ENCODE assay signal across 11 mouse cellular contexts in genomic region chr12:55450421-55450820, GRCm38 (mm10). TPM values are rescaled to one million over a fixed set of nuclear protein-coding genes. Genes with fewer than 3 reads are reported as not detected.
DNase-seq lines count a peak whose midpoint lies in the region; ATAC-seq lines count a peak whose summit lies in the region.
"Had no signal": no experiment of that assay in that cellular context is flagged by ENCODE, and none has a peak within 500 bp of the region (broad histone marks: within the 10 kb centered on the region; RNA-seq: fewer than 3 reads in every experiment).

No protein-coding gene starts in this region.

- no peak overlapping the region for H3K4me3 ChIP-seq in liver, embryonic 12.5 days
- H3K4me3 ChIP-seq in liver, embryonic 11.5 days (ENCODE audit: low read depth, low read length): no peak overlapping the region
- H3K4me3 ChIP-seq in embryonic facial prominence, embryonic 11.5 days (ENCODE audit: low read depth, low read length): no peak overlapping the region
- H3K4me3 ChIP-seq in limb, embryonic 10.5 days: no peak overlapping the region
- peak overlapping the region; percentile 67 for H3K4me3 ChIP-seq in megakaryocyte, embryonic 14.5 days (replicated peaks)
- H3K4me3 ChIP-seq: heart, adult 2 months; hindbrain, embryonic 13.5 days had no signal

- no peak for ATAC-seq in liver, embryonic 12.5 days
- no peak for ATAC-seq in liver, embryonic 11.5 days (replicated peaks; ENCODE audit: low FRiP score)
- no peak for ATAC-seq in embryonic facial prominence, embryonic 11.5 days (replicated peaks; ENCODE audit: insufficient number of reproducible peaks, low FRiP score, low TSS enrichment, low read depth)
- ATAC-seq: forebrain, embryonic 16.5 days had no signal

- H3K27me3 ChIP-seq in liver, embryonic 12.5 days (replicated peaks): no peaks in the 10 kb centered on the region
- no peaks in the 10 kb centered on the region for H3K27me3 ChIP-seq in liver, embryonic 11.5 days (replicated peaks; ENCODE audit: control insufficient read depth, insufficient read depth, low read length)
- H3K27me3 ChIP-seq in embryonic facial prominence, embryonic 11.5 days (ENCODE audit: control insufficient read depth, insufficient read depth, low read length): no peaks in the 10 kb centered on the region
- no peaks in the 10 kb centered on the region for H3K27me3 ChIP-seq in limb, embryonic 10.5 days (ENCODE audit: low read depth, poor library complexity, severe bottlenecking)
- peaks cover 15% of the 10 kb centered on the region for H3K27me3 ChIP-seq in megakaryocyte, embryonic 14.5 days (replicated peaks)
- H3K27me3 ChIP-seq: hindbrain, embryonic 13.5 days had no signal

- H3K4me1 ChIP-seq in liver, embryonic 12.5 days: peaks cover 17% of the 10 kb centered on the region; the same call in 1 of the 2 replicates
- peaks cover 7% of the 10 kb centered on the region; the same call in 1 of the 2 replicates for H3K4me1 ChIP-seq in liver, embryonic 11.5 days (replicated peaks; ENCODE audit: control insufficient read depth, insufficient read depth, low read length)
- peaks cover 6% of the 10 kb centered on the region for H3K4me1 ChIP-seq in embryonic facial prominence, embryonic 11.5 days (ENCODE audit: control insufficient read depth, insufficient read depth, low read length)
- peaks cover 45% of the 10 kb centered on the region for H3K4me1 ChIP-seq in limb, embryonic 10.5 days
- H3K4me1 ChIP-seq in megakaryocyte, embryonic 14.5 days: peaks cover 40% of the 10 kb centered on the region

- H3K9me3 ChIP-seq in liver, embryonic 12.5 days (replicated peaks): no peaks in the 10 kb centered on the region
- no peaks in the 10 kb centered on the region for H3K9me3 ChIP-seq in liver, embryonic 11.5 days (ENCODE audit: control insufficient read depth, low read length)
- no peaks in the 10 kb centered on the region for H3K9me3 ChIP-seq in embryonic facial prominence, embryonic 11.5 days (replicated peaks; ENCODE audit: control insufficient read depth, low read length)
- H3K9me3 ChIP-seq in limb, embryonic 10.5 days (replicated peaks): no peaks in the 10 kb centered on the region
- no peaks in the 10 kb centered on the region for H3K9me3 ChIP-seq in megakaryocyte, embryonic 14.5 days
- H3K9me3 ChIP-seq: G1E; hindbrain, embryonic 13.5 days had no signal

- H3K27ac ChIP-seq in liver, embryonic 12.5 days: no peak overlapping the region
- no peak overlapping the region for H3K27ac ChIP-seq in liver, embryonic 11.5 days (ENCODE audit: low read depth, low read length)
- H3K27ac ChIP-seq in embryonic facial prominence, embryonic 11.5 days (replicated peaks; ENCODE audit: low read depth, low read length): no peak overlapping the region
- peak overlapping the region; percentile 53 for H3K27ac ChIP-seq in limb, embryonic 10.5 days
- H3K27ac ChIP-seq: heart, adult 2 months; hindbrain, embryonic 13.5 days had no signal

- H3K9ac ChIP-seq in liver, embryonic 12.5 days: no peak overlapping the region
- H3K9ac ChIP-seq in liver, embryonic 11.5 days (ENCODE audit: low read depth, low read length): no peak overlapping the region
- no peak overlapping the region for H3K9ac ChIP-seq in embryonic facial prominence, embryonic 11.5 days (replicated peaks; ENCODE audit: low read length)
- H3K9ac ChIP-seq: hindbrain, embryonic 13.5 days had no signal

- H3K36me3 ChIP-seq in liver, embryonic 12.5 days: no peaks in the 10 kb centered on the region
- no peaks in the 10 kb centered on the region for H3K36me3 ChIP-seq in liver, embryonic 11.5 days (ENCODE audit: control insufficient read depth, insufficient read depth, low read length)
- H3K36me3 ChIP-seq in embryonic facial prominence, embryonic 11.5 days (replicated peaks; ENCODE audit: control insufficient read depth, insufficient read depth, low read depth, low read length): no peaks in the 10 kb centered on the region
- H3K36me3 ChIP-seq in limb, embryonic 10.5 days: no peaks in the 10 kb centered on the region
- H3K36me3 ChIP-seq in megakaryocyte, embryonic 14.5 days (replicated peaks; ENCODE audit: low read length): no peaks in the 10 kb centered on the region
- H3K36me3 ChIP-seq: G1E; hindbrain, embryonic 13.5 days had no signal

- 47% methylated on average over 16 of the region's 16 CpGs for WGBS in liver, embryonic 12.5 days (ENCODE audit: insufficient replicate concordance)
- WGBS in liver, embryonic 11.5 days: 58% methylated on average over 16 of the region's 16 CpGs
- WGBS in embryonic facial prominence, embryonic 11.5 days: 51% methylated on average over 16 of the region's 16 CpGs
- WGBS in limb, embryonic 10.5 days: 71% methylated on average over 16 of the region's 16 CpGs

- DNase-seq in liver, embryonic 11.5 days (ENCODE audit: low spot score): no peak
- peak; percentile 38 for DNase-seq in embryonic facial prominence, embryonic 11.5 days (ENCODE audit: low spot score)
- DNase-seq in limb, embryonic 10.5 days (ENCODE audit: low spot score): no peak
- DNase-seq in spleen, postnatal 4 days (ENCODE audit: low spot score in 2 of 2): no peak
- DNase-seq in embryo, embryonic 11 days: no peak

- peak overlapping the region; percentile 8; the same call in 1 of the 2 replicates for H3K4me2 ChIP-seq in liver, embryonic 12.5 days
- no peak overlapping the region for H3K4me2 ChIP-seq in liver, embryonic 11.5 days
- H3K4me2 ChIP-seq in embryonic facial prominence, embryonic 11.5 days (ENCODE audit: low read depth, low read length): no peak overlapping the region; the same call in 1 of the 2 replicates
- H3K4me2 ChIP-seq: hindbrain, embryonic 13.5 days had no signal

RNA-seq across cellular contexts. Expression of gene Nfkbia, which starts 42.0 kb away (rescaled TPM):
- 14.5 and 15.7 TPM in 2 replicates for polyA plus RNA-seq in liver, embryonic 12.5 days (2016; fragmentation: Nextera tagmentation; extraction: Ambion mirVana)
- 25.8 TPM in 2 replicates for polyA plus RNA-seq in liver, embryonic 11.5 days (2014; fragmentation: Nextera tagmentation; extraction: Ambion mirVana)
- 56.9 and 60.7 TPM in 2 replicates for polyA plus RNA-seq in embryonic facial prominence, embryonic 11.5 days (2014; fragmentation: Nextera tagmentation; extraction: Ambion mirVana)
- 38.0 and 56.9 TPM in 2 replicates for polyA plus RNA-seq in limb, embryonic 10.5 days (2016; fragmentation: Nextera tagmentation; extraction: Ambion mirVana)
- polyA plus RNA-seq in megakaryocyte, embryonic 14.5 days (2012; ENCODE audit: insufficient read depth, low replicate concordance): 59.9 and 92.2 TPM in 2 replicates
